Mouse (Mus musculus) myocyte (in vitro differentiated cells): ENCODE measurements around the gene Pramef8.

ENCODE experiments used
- E2F4 ChIP-seq: IDR thresholded peaks from one replicate; pipeline ENCODE4 v1.6.1; 2011; ENCODE audit warnings: mild to moderate bottlenecking, control low read depth, moderate library complexity; ENCODE audit not compliant: insufficient read depth
- MYOG ChIP-seq, 3 experiments: IDR thresholded peaks; one replicate each; pipeline ENCODE4 v1.6.1; 2011; ENCODE audit warnings: control low read depth in 2 of 3, low read depth in 2 of 3, mild to moderate bottlenecking in 2 of 3; ENCODE audit not compliant: insufficient read length in 2 of 3, control insufficient read depth in 1 of 3, insufficient read depth in 1 of 3
- POLR2A ChIP-seq: IDR thresholded peaks from one replicate; pipeline ENCODE4 v1.6.1; 2011; ENCODE audit warnings: low read depth, mild to moderate bottlenecking, control low read depth, moderate library complexity; ENCODE audit not compliant: insufficient read length
- POLR2AphosphoS2 ChIP-seq: IDR thresholded peaks from one replicate; pipeline ENCODE4 v1.6.1; 2011; ENCODE audit warnings: low read depth, control low read depth; ENCODE audit not compliant: insufficient read length
- TCF12 ChIP-seq: IDR thresholded peaks from one replicate; pipeline ENCODE4 v1.6.1; 2011; ENCODE audit warnings: mild to moderate bottlenecking, control low read depth; ENCODE audit not compliant: poor library complexity, insufficient read depth, severe bottlenecking
- USF1 ChIP-seq: IDR thresholded peaks from one replicate; pipeline ENCODE4 v1.6.1; 2011; ENCODE audit warnings: low read depth, mild to moderate bottlenecking, control low read depth, moderate library complexity

- no peak for TF ChIP-seq USF1
- no peak for TF ChIP-seq POLR2A
- no peak for TF ChIP-seq E2F4
- no peak for TF ChIP-seq TCF12
- no peak for TF ChIP-seq POLR2AphosphoS2
- TF ChIP-seq MYOG (IDR thresholded peaks at IDR 0.05; ENCODE audit: control insufficient read depth in 1 of 3, insufficient read depth in 1 of 3, insufficient read length in 2 of 3, low read depth in 2 of 3), result no peak
Observed at GRCm38 (mm10) chr4:143379480-143379879, 32.7 kb upstream of the Pramef8 start.
